Mouse (Mus musculus) left cerebral cortex, adult 2 months (tissue): ENCODE measurements at regions not wholly inside any gene's neighbourhood (a gene's known extent, or its start where the extent isn't known, plus 50 kb on each side); places are given as distances from the start of the nearest gene placed in this dataset.

Source experiments
- DNase-seq, 2 experiments: peaks; one replicate each; pipeline ENCODE4 v3.0.0; 2021 to 2022; ENCODE audit warnings: low spot score in 2 of 2, mixed read lengths in 1 of 2; ENCODE audit errors: extremely low spot score in 1 of 2
- H3K27ac ChIP-seq: fragments of 200-600 bp; 2 replicates; pipeline ENCODE4 v1.8.1; 2022
- H3K4me3 ChIP-seq: fragments of 200-600 bp; 2 replicates; pipeline ENCODE4 v1.8.1; 2022
- CTCF ChIP-seq: fragments of 200-600 bp; IDR thresholded peaks from 2 replicates; pipeline ENCODE4 v1.8.1; 2022; ENCODE audit warnings: antibody characterized with exemption, mild to moderate bottlenecking, moderate library complexity
- intact Hi-C: fragments of 180-260 bp; cut with DNase I; formaldehyde crosslinking; loops from one replicate; pipeline ENCODE4 v1.15.1; 2025

- intact Hi-C loops = no loop called here
These were observed 371.4 kb upstream of the Hsf2 start for GRCm38 (mm10) chr10:57114696-57115271.

DNA sequence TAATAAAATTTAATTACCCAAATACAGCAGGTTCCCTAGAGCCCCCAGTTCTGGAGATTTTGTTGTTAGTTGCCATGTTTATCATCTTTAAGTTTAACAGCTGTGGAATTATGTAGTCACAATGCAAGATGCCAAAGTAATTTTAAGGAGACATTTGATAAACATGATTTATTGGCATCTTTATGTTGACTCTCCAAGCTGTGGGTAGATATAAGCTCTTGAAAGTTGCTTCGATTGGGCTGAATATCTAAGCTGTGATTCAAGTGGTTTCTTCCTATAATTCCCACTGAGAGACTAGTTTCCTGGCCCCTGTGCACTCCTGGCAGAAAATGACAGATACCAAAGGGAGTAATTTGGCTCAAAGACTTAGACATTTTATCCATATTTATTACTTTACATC, 364.7 kb upstream of the Hsf2 start:
- Histone ChIP-seq H3K4me3 (no peak overlapping the region), H3K27ac (no peak overlapping the region)
- TF ChIP-seq CTCF = no peak
- intact Hi-C loops = loop anchor here (10.0 kb wide), 1 partner anchor 287 kb away; no protein-coding TSS in a partner anchor
- no peak for DNase-seq

More at GRCm38 (mm10) chr10:57114696-57115271, 371.4 kb upstream of the Hsf2 start:
- DNase-seq = no peak
- Histone ChIP-seq H3K27ac (no peak overlapping the region), H3K4me3 (no peak overlapping the region)
- no peak for TF ChIP-seq CTCF

GRCm38 (mm10) chr10:57127185-57127584, 359.0 kb upstream of the Hsf2 start:
- intact Hi-C loops = loop anchor here (10.0 kb wide), 1 partner anchor 292 kb away; no protein-coding TSS in a partner anchor
- H3K27ac ChIP-seq = no peak overlapping the region; the same call in 1 of the 2 replicates
- DNase-seq = no peak
- no peak for TF ChIP-seq CTCF
- no peak overlapping the region for H3K4me3 ChIP-seq

GRCm38 (mm10) chr10:57156426-57156825, 329.8 kb upstream of the Hsf2 start:
- TF ChIP-seq CTCF = no peak
- no peak for DNase-seq
- intact Hi-C loops = no loop called here

GRCm38 (mm10) chr10:57156912-57157311, 329.3 kb upstream of the Hsf2 start:
- Histone ChIP-seq H3K4me3 (no peak overlapping the region), H3K27ac (no peak overlapping the region)
- no peak for TF ChIP-seq CTCF
- intact Hi-C loops = no loop called here
- no peak for DNase-seq

More at GRCm38 (mm10) chr10:57156426-57156825, 329.8 kb upstream of the Hsf2 start:
- H3K27ac ChIP-seq = no peak overlapping the region
- H3K4me3 ChIP-seq = no peak overlapping the region

DNA sequence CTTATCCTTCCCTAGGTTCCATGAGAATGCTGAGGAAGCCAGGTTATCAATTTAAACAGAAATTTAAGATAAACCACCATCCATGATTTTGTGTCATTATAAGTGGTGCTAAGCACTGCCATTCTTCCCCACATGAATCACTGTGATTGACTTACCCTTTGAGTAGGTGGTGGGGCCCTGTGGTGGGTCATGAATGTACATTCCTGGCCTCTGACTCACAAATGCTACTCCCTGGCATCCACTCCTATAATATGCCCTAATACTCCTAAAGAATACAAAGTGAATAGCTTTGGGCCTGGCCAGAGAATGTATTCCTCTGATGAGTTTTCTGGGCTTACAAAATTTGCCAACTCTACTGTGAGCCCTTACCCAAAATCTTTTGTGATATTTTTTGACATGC, 325.6 kb upstream of the Hsf2 start:
- intact Hi-C loops = no loop called here
- no peak overlapping the region for H3K27ac ChIP-seq
- DNase-seq = no peak
- TF ChIP-seq CTCF = no peak
- H3K4me3 ChIP-seq = no peak overlapping the region

DNA sequence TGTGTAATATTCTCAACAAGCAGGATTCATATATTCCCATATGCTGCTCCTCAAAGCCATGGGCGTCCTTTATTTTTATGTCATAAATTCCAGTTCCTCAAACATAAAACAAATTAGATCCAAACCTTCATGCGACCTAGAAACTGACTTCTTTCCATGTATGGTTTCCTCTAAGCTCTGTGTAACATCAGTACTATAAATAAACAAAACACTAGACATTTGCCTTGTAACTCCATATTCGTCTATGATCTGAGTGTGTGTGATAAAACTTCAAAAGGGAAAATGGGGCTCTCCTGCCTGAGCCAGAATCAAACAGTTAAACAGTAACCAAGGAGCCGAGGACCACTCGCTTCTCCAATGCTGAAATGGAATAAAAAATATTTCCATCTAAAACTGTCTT, 322.8 kb upstream of the Hsf2 start:
- intact Hi-C loops = no loop called here

DNA sequence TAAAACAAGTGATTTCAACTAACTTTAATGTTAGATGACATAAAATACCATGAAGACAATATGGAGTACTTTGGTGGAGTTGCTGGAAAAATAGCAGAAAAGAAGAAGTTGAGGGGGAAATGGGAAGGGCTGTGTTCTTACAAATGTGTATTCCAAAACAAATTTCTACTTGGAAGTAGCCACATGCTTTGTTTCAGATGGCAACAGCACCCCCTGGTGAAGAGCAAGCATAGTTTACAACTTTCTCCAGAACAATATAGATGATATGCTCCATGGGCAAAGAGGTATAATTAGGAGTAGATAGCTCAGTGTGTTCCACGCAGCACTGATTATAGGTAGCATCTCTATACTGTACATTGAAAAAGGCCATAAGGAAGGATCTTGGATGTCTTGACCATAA, 302.6 kb upstream of the Hsf2 start:
- peak; percentile 28 to 31 for DNase-seq
- H3K4me3 ChIP-seq = no peak overlapping the region
- intact Hi-C loops = loop anchor here (1.0 to 5.0 kb wide), 2 partner anchors 181 to 810 kb away; no protein-coding TSS in a partner anchor
- H3K27ac ChIP-seq = no peak overlapping the region
- TF ChIP-seq CTCF = peak; percentile 65

More for the DNA sequence above, 322.8 kb upstream of the Hsf2 start:
- H3K4me3 ChIP-seq = no peak overlapping the region
- no peak for TF ChIP-seq CTCF
- DNase-seq = no peak
- H3K27ac ChIP-seq = no peak overlapping the region

- H3K4me3 ChIP-seq = no peak overlapping the region
- intact Hi-C loops = no loop called here
- TF ChIP-seq CTCF = no peak
- DNase-seq = no peak
- H3K27ac ChIP-seq = no peak overlapping the region
These were observed 275.5 kb upstream of the Hsf2 start for GRCm38 (mm10) chr10:57210701-57211100.

GRCm38 (mm10) chr10:57231117-57231516, 255.1 kb upstream of the Hsf2 start:
- Histone ChIP-seq H3K27ac (no peak overlapping the region), H3K4me3 (no peak overlapping the region)
- no peak for TF ChIP-seq CTCF
- intact Hi-C loops = no loop called here
- DNase-seq = no peak

DNA sequence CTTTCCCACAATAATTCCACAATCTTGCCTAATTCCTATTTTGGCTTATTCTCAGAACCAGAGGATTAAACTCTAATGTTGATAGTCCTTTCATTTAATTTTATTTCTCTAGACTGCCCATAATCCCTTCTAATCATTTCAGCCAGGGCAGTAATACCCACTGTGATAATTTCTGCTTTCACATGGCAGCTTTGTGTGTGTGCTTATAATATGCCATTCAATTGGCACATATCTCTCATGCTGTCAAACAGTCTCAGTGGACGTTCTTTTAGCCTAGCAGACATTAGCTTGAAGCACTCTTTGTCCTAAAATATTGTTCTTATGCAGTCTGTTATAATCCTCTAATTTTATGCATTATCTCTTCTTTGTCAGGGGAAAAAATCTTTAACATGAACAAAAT, 205.0 kb upstream of the Hsf2 start:
- TF ChIP-seq CTCF = no peak
- H3K27ac ChIP-seq = no peak overlapping the region
- H3K4me3 ChIP-seq = no peak overlapping the region
- no peak for DNase-seq
- intact Hi-C loops = no loop called here

DNA sequence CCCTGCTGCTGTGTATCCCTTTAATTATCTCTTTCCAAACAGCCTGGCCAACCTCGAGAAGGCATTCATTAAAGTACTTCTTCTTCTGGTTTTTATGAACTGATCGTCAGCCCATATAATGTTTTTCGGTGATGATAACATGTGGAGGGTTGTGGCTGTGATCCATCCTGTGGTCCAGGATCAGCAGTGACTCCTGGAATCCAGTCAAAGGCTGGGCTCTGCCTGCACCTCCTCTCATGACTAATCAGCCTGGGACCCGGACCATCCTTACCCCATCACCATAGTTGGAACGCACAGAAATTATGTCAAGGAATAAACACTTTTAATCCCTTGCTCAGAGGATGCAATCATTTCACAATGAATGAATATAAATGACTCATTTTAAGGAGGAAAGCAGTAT, 203.3 kb upstream of the Hsf2 start:
- intact Hi-C loops = no loop called here
- DNase-seq = no peak
- no peak for TF ChIP-seq CTCF
- no peak overlapping the region for H3K27ac ChIP-seq
- H3K4me3 ChIP-seq = no peak overlapping the region

DNA sequence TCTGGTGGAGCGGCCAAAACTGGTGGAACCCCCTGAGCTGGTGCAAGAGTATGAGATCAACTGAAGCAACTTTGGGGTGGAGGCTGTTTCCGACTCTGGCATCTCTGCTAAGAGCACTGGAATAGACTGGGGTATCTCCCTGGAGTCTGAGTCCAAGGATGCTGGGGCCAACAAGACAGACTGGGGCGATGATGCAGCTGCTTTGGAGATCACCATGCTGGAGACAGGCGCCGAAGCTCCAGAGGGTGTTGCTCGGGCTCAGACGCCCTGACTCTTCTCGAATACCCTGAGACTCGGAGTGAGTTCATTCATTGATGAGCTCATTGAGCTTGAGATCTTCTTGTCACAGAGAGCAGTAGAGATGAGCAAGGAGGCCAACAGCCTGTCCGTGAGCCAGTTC, 194.6 kb upstream of the Hsf2 start:
- no peak for DNase-seq
- intact Hi-C loops = no loop called here
- no peak for TF ChIP-seq CTCF
- Histone ChIP-seq H3K27ac (no peak overlapping the region), H3K4me3 (no peak overlapping the region)
